11 mouse cellular contexts compared by ENCODE assay signal in genomic region chr15:12689716-12690381, GRCm38 (mm10). TPM values are rescaled to one million over a fixed set of nuclear protein-coding genes. Genes with fewer than 3 reads are reported as not detected.
DNase-seq lines count a peak whose midpoint lies in the region; ATAC-seq and TF ChIP-seq lines count a peak whose summit lies in the region.
"Had no signal": no experiment of that assay in that cellular context is flagged by ENCODE, and none has a peak within 500 bp of the region (broad histone marks: within the 10 kb centered on the region; RNA-seq: fewer than 3 reads in every experiment).

No protein-coding gene starts in this region.

- H3K27ac ChIP-seq in intestine, postnatal 0 days (ENCODE audit: low read depth, low read length): no peak overlapping the region
- H3K27ac ChIP-seq in intestine, embryonic 16.5 days (ENCODE audit: low read length): no peak overlapping the region
- H3K27ac ChIP-seq in hindbrain, embryonic 10.5 days: no peak overlapping the region

- peak; percentile 4 for DNase-seq in thymus, postnatal 14 days
- DNase-seq in thymus, adult 18-20 months: no peak
- peak; percentile 13 for DNase-seq in adrenal gland, postnatal 10 days
- no peak for DNase-seq in urinary bladder, postnatal 36 days (ENCODE audit: low spot score in 2 of 2)
- DNase-seq in hindbrain, embryonic 10.5 days (ENCODE audit: low spot score): no peak
- DNase-seq: kidney, postnatal 14 days had no signal

- H3K36me3 ChIP-seq in intestine, postnatal 0 days (ENCODE audit: control insufficient read depth, insufficient read depth): no peaks in the 10 kb centered on the region
- no peaks in the 10 kb centered on the region for H3K36me3 ChIP-seq in intestine, embryonic 16.5 days (ENCODE audit: control insufficient read depth, insufficient read depth, low read length)
- H3K36me3 ChIP-seq in hindbrain, embryonic 10.5 days: no peaks in the 10 kb centered on the region

- 76% methylated on average over 7 of the region's 7 CpGs for WGBS in intestine, postnatal 0 days
- whole genome bisulfite sequencing in intestine, embryonic 16.5 days: 82% methylated on average over 7 of the region's 7 CpGs
- WGBS in hindbrain, embryonic 10.5 days: 90% methylated on average over 7 of the region's 7 CpGs

- H3K4me3 ChIP-seq in intestine, postnatal 0 days (ENCODE audit: low read depth, low read length): no peak overlapping the region
- no peak overlapping the region for H3K4me3 ChIP-seq in intestine, embryonic 16.5 days (ENCODE audit: low read length)
- H3K4me3 ChIP-seq in hindbrain, embryonic 10.5 days: no peak overlapping the region
- H3K4me3 ChIP-seq: erythroblast, embryonic 14.5 days; megakaryocyte, embryonic 14.5 days had no signal

- TF ChIP-seq CTCF in intestine, postnatal 0 days (IDR thresholded peaks at IDR 0.05; ENCODE audit: low read depth): peak; percentile 26; the same call in 1 of the 2 replicates

- H3K4me1 ChIP-seq in intestine, postnatal 0 days (replicated peaks; ENCODE audit: control insufficient read depth, insufficient read depth, low read length): no peaks in the 10 kb centered on the region
- H3K4me1 ChIP-seq in intestine, embryonic 16.5 days (ENCODE audit: control insufficient read depth, insufficient read depth, low read length): no peaks in the 10 kb centered on the region
- peaks cover 10% of the 10 kb centered on the region for H3K4me1 ChIP-seq in hindbrain, embryonic 10.5 days (replicated peaks)

- no peaks in the 10 kb centered on the region for H3K27me3 ChIP-seq in intestine, postnatal 0 days (replicated peaks; ENCODE audit: control insufficient read depth, insufficient read depth, low read length)
- no peaks in the 10 kb centered on the region for H3K27me3 ChIP-seq in intestine, embryonic 16.5 days (replicated peaks; ENCODE audit: control insufficient read depth, insufficient read depth, low read length)
- H3K27me3 ChIP-seq in hindbrain, embryonic 10.5 days (ENCODE audit: insufficient read depth, poor library complexity, severe bottlenecking): no peaks in the 10 kb centered on the region

- no peak overlapping the region for H3K4me2 ChIP-seq in intestine, postnatal 0 days (replicated peaks; ENCODE audit: low read depth)
- no peak overlapping the region for H3K4me2 ChIP-seq in intestine, embryonic 16.5 days (ENCODE audit: low read depth, low read length)

- H3K9me3 ChIP-seq in intestine, postnatal 0 days (ENCODE audit: control insufficient read depth): no peaks in the 10 kb centered on the region
- H3K9me3 ChIP-seq in intestine, embryonic 16.5 days (ENCODE audit: control insufficient read depth, low read length): no peaks in the 10 kb centered on the region; the same call in 1 of the 2 replicates
- peaks cover 3% of the 10 kb centered on the region; the same call in 1 of the 2 replicates for H3K9me3 ChIP-seq in hindbrain, embryonic 10.5 days

- H3K9ac ChIP-seq in intestine, postnatal 0 days (ENCODE audit: low read depth, low read length): no peak overlapping the region
- H3K9ac ChIP-seq in intestine, embryonic 16.5 days (ENCODE audit: low read depth, low read length): no peak overlapping the region

- no peak for ATAC-seq in intestine, postnatal 0 days
- ATAC-seq in intestine, embryonic 16.5 days: no peak
- peak; percentile 55; the same call in 1 of the 2 replicates for ATAC-seq in megakaryocyte-erythroid progenitor cell, adult 5-6 weeks (replicated peaks; ENCODE audit: low FRiP score, low TSS enrichment, poor library complexity, severe bottlenecking)

RNA-seq across cellular contexts. Expression of gene Pdzd2, which starts 49.9 kb away (rescaled TPM):
- polyA plus RNA-seq in intestine, postnatal 0 days (2015; fragmentation: Nextera tagmentation; extraction: Ambion mirVana): 10.1 and 12.5 TPM in 2 replicates
- polyA plus RNA-seq in intestine, embryonic 16.5 days (2015; fragmentation: Nextera tagmentation; extraction: Ambion mirVana): 9.1 and 10.7 TPM in 2 replicates
- total RNA-seq in adrenal gland, postnatal 10 days (2021): 10 to 100 TPM; 26.2 to 44.2 TPM
- 0.07 and 2.4 TPM in 2 replicates for total RNA-seq in megakaryocyte-erythroid progenitor cell, adult 5-6 weeks (2014; fragmentation: Nextera tagmentation)
- not detected in 2 replicates for total RNA-seq in megakaryocyte-erythroid progenitor cell, adult 5-6 weeks (2017)
- polyA plus RNA-seq in hindbrain, embryonic 10.5 days (2016; fragmentation: Nextera tagmentation; extraction: Ambion mirVana): 4.0 and 4.9 TPM in 2 replicates

Comparison
In these comparisons a context has a peak if more than half of its experiments do, and no peak if none do; other contexts are left out.
1. DNase-seq: peak in thymus, postnatal 14 days (single experiment) and adrenal gland, postnatal 10 days (single experiment); none in thymus, adult 18-20 months (0 of 2), urinary bladder, postnatal 36 days (0 of 2) and hindbrain, embryonic 10.5 days (single experiment).